21 mouse cellular contexts compared by ENCODE assay signal in the genomic region with DNA sequence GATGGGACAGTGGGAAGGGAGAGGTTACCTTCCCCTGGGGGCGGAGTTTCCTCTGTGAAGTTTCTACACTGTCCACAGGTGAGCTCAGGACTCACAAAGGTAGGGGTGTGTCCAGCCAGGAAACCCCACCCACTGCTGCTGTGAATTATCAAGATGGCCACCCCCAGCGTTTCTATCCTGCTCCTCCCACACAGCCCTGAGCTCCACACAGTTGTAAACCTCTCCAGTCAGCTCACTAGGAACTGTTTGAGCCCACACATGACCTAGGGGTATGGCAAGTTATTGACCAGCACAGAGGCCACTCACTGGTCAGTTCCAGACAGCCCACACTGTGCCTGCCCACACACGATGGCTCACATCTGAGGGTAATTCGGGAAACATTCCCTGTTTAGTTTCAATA.
DNase-seq lines count a peak whose midpoint lies in the region; ATAC-seq and TF ChIP-seq lines count a peak whose summit lies in the region.
"Had no signal": no experiment of that assay in that cellular context is flagged by ENCODE, and none has a peak within 500 bp of the region (broad histone marks: within the 10 kb centered on the region; RNA-seq: fewer than 3 reads in every experiment).

No protein-coding gene starts in this region.

- no peak overlapping the region for H3K9ac ChIP-seq in heart, adult 2 months (ENCODE audit: low read depth, low read length)
- H3K9ac ChIP-seq in limb, embryonic 15.5 days, result no peak overlapping the region
- no peak overlapping the region for H3K9ac ChIP-seq in intestine, embryonic 14.5 days (ENCODE audit: low read length)
- no peak overlapping the region for H3K9ac ChIP-seq in stomach, embryonic 15.5 days
- H3K9ac ChIP-seq in forebrain, embryonic 16.5 days (replicated peaks; ENCODE audit: low read depth, low read length), result no peak overlapping the region
- H3K9ac ChIP-seq: forebrain, embryonic 15.5 days; heart, embryonic 13.5 days; limb, embryonic 13.5 days had no signal

- no peak for TF ChIP-seq POLR2A in heart, adult 2 months (IDR thresholded peaks at IDR 0.05; ENCODE audit: insufficient read depth, low read depth, low read length)

- H3K4me3 ChIP-seq in heart, adult 2 months, result no peak overlapping the region
- H3K4me3 ChIP-seq in limb, embryonic 15.5 days, result no peak overlapping the region
- no peak overlapping the region for H3K4me3 ChIP-seq in limb, embryonic 10.5 days
- H3K4me3 ChIP-seq in intestine, embryonic 14.5 days (ENCODE audit: low read depth, low read length), result no peak overlapping the region
- H3K4me3 ChIP-seq in stomach, embryonic 15.5 days (replicated peaks), result no peak overlapping the region
- no peak overlapping the region for H3K4me3 ChIP-seq in forebrain, embryonic 16.5 days (replicated peaks; ENCODE audit: low read length)
- H3K4me3 ChIP-seq: forebrain, embryonic 15.5 days; heart, embryonic 13.5 days; limb, embryonic 13.5 days; midbrain, embryonic 10.5 days had no signal

- peaks cover 6% of the 10 kb centered on the region for H3K4me1 ChIP-seq in heart, adult 2 months (ENCODE audit: control insufficient read depth, insufficient read depth, low read length)
- peaks cover 10% of the 10 kb centered on the region for H3K4me1 ChIP-seq in limb, embryonic 15.5 days
- H3K4me1 ChIP-seq in limb, embryonic 10.5 days, result peaks cover 41% of the 10 kb centered on the region
- H3K4me1 ChIP-seq in intestine, embryonic 14.5 days (replicated peaks; ENCODE audit: control insufficient read depth, insufficient read depth, low read length), result no peaks in the 10 kb centered on the region
- no peaks in the 10 kb centered on the region for H3K4me1 ChIP-seq in stomach, embryonic 15.5 days
- peaks cover 2% of the 10 kb centered on the region; the same call in 1 of the 2 replicates for H3K4me1 ChIP-seq in forebrain, embryonic 16.5 days (replicated peaks; ENCODE audit: control insufficient read depth, insufficient read depth, low read length)

- H3K4me2 ChIP-seq in limb, embryonic 15.5 days, result no peak overlapping the region
- H3K4me2 ChIP-seq in intestine, embryonic 14.5 days (ENCODE audit: low read length), result no peak overlapping the region
- no peak overlapping the region for H3K4me2 ChIP-seq in stomach, embryonic 15.5 days
- no peak overlapping the region for H3K4me2 ChIP-seq in forebrain, embryonic 16.5 days (ENCODE audit: low read length)
- H3K4me2 ChIP-seq: forebrain, embryonic 15.5 days; heart, embryonic 13.5 days; limb, embryonic 13.5 days had no signal

- intact Hi-C loops in heart, adult 2 months (cut with DNase I), result no loop called here
- intact Hi-C loops in heart, postnatal 25 days (cut with DNase I), result no loop called here

- 37% methylated on average over 4 of the region's 4 CpGs for WGBS in heart, adult 2 months
- WGBS in limb, embryonic 15.5 days, result 67% methylated on average over 4 of the region's 4 CpGs
- WGBS in limb, embryonic 10.5 days, result 69% methylated on average over 4 of the region's 4 CpGs
- WGBS in intestine, embryonic 14.5 days, result 55% methylated on average over 4 of the region's 4 CpGs
- 66% methylated on average over 4 of the region's 4 CpGs for WGBS in stomach, embryonic 15.5 days
- 74% methylated on average over 4 of the region's 4 CpGs for WGBS in forebrain, embryonic 16.5 days

- no peaks in the 10 kb centered on the region for H3K79me2 ChIP-seq in heart, adult 2 months (replicated peaks; ENCODE audit: control insufficient read depth, insufficient read depth, low read length)

- H3K27me3 ChIP-seq in heart, adult 2 months (ENCODE audit: control insufficient read depth, insufficient read depth, low read length), result no peaks in the 10 kb centered on the region
- no peaks in the 10 kb centered on the region for H3K27me3 ChIP-seq in limb, embryonic 15.5 days
- no peaks in the 10 kb centered on the region for H3K27me3 ChIP-seq in limb, embryonic 10.5 days (ENCODE audit: low read depth, poor library complexity, severe bottlenecking)
- H3K27me3 ChIP-seq in intestine, embryonic 14.5 days (replicated peaks; ENCODE audit: control insufficient read depth, insufficient read depth, low read length), result no peaks in the 10 kb centered on the region
- no peaks in the 10 kb centered on the region for H3K27me3 ChIP-seq in stomach, embryonic 15.5 days (replicated peaks)
- no peaks in the 10 kb centered on the region for H3K27me3 ChIP-seq in forebrain, embryonic 16.5 days (replicated peaks; ENCODE audit: control insufficient read depth, insufficient read depth, low read length)
- H3K27me3 ChIP-seq: forebrain, embryonic 15.5 days; limb, embryonic 13.5 days had no signal

- peak overlapping the region; percentile 12 for H3K27ac ChIP-seq in heart, adult 2 months
- H3K27ac ChIP-seq in limb, embryonic 15.5 days, result no peak overlapping the region
- H3K27ac ChIP-seq in limb, embryonic 10.5 days, result no peak overlapping the region
- H3K27ac ChIP-seq in intestine, embryonic 14.5 days (ENCODE audit: low read depth), result no peak overlapping the region
- no peak overlapping the region for H3K27ac ChIP-seq in stomach, embryonic 15.5 days
- no peak overlapping the region for H3K27ac ChIP-seq in forebrain, embryonic 16.5 days (ENCODE audit: low read length)
- H3K27ac ChIP-seq: forebrain, embryonic 15.5 days; heart, embryonic 13.5 days; limb, embryonic 13.5 days; macrophage; midbrain, embryonic 10.5 days had no signal

- ATAC-seq in limb, embryonic 15.5 days (ENCODE audit: insufficient number of reproducible peaks, low FRiP score, low TSS enrichment, low read depth), result peak; percentile 15; the same call in 1 of the 2 replicates
- peak; percentile 53 for ATAC-seq in intestine, embryonic 14.5 days (replicated peaks; ENCODE audit: low FRiP score, low TSS enrichment, low read depth)
- peak; percentile 67; the same call in 1 of the 2 replicates for ATAC-seq in stomach, embryonic 15.5 days (ENCODE audit: insufficient read depth, low FRiP score, low read depth)
- ATAC-seq in inflammation-experienced regulatory T-cells, adult 6 months, result no peak
- no peak for ATAC-seq in forebrain, embryonic 16.5 days
- ATAC-seq: forebrain, embryonic 15.5 days; lung, postnatal 0 days had no signal

- TF ChIP-seq EP300 in heart, adult 2 months (IDR thresholded peaks at IDR 0.05; ENCODE audit: insufficient read depth, low read depth, low read length), result no peak

- H3K9me3 ChIP-seq in limb, embryonic 15.5 days, result no peaks in the 10 kb centered on the region
- no peaks in the 10 kb centered on the region for H3K9me3 ChIP-seq in limb, embryonic 10.5 days (replicated peaks)
- 0 out of 2 replicates have a peak, but pooled peaks cover 3% of the 10 kb centered on the region for H3K9me3 ChIP-seq in intestine, embryonic 14.5 days (ENCODE audit: control insufficient read depth, low read length)
- no peaks in the 10 kb centered on the region for H3K9me3 ChIP-seq in stomach, embryonic 15.5 days
- H3K9me3 ChIP-seq in forebrain, embryonic 16.5 days (ENCODE audit: control insufficient read depth, low read length), result no peaks in the 10 kb centered on the region
- H3K9me3 ChIP-seq: forebrain, embryonic 15.5 days; heart, embryonic 13.5 days; limb, embryonic 13.5 days; midbrain, embryonic 10.5 days had no signal

- no peak for TF ChIP-seq CTCF in heart, adult 2 months (IDR thresholded peaks at IDR 0.05)

- H3K36me3 ChIP-seq in heart, adult 2 months (ENCODE audit: control insufficient read depth, insufficient read depth, low read length), result no peaks in the 10 kb centered on the region
- no peaks in the 10 kb centered on the region for H3K36me3 ChIP-seq in limb, embryonic 15.5 days
- no peaks in the 10 kb centered on the region for H3K36me3 ChIP-seq in limb, embryonic 10.5 days
- H3K36me3 ChIP-seq in intestine, embryonic 14.5 days (ENCODE audit: control insufficient read depth, insufficient read depth, low read length), result no peaks in the 10 kb centered on the region
- no peaks in the 10 kb centered on the region for H3K36me3 ChIP-seq in stomach, embryonic 15.5 days
- no peaks in the 10 kb centered on the region for H3K36me3 ChIP-seq in forebrain, embryonic 16.5 days (ENCODE audit: control insufficient read depth, insufficient read depth)
- H3K36me3 ChIP-seq: forebrain, embryonic 15.5 days; heart, embryonic 13.5 days; limb, embryonic 13.5 days; midbrain, embryonic 10.5 days had no signal

- DNase-seq in heart, adult 2 months, result no peak
- no peak for DNase-seq in heart, postnatal 25 days (ENCODE audit: low spot score)
- DNase-seq in limb, embryonic 10.5 days (ENCODE audit: low spot score), result no peak
- DNase-seq in intestine, embryonic 14.5 days (ENCODE audit: low spot score), result no peak
- DNase-seq: adrenal gland, postnatal 36 days; cerebellum, adult 9-11 months; kidney, adult 9 months; kidney, postnatal 36 days; layer of hippocampus, postnatal 36 days; right cerebral cortex, postnatal 14 days; thymus, postnatal 25 days had no signal

Comparison
In these comparisons a context has a peak if more than half of its experiments do, and no peak if none do; other contexts are left out.
1. ATAC-seq: peak in limb, embryonic 15.5 days (single experiment), intestine, embryonic 14.5 days (single experiment) and stomach, embryonic 15.5 days (single experiment); none in inflammation-experienced regulatory T-cells, adult 6 months (single experiment) and forebrain, embryonic 16.5 days (single experiment).